Mouse (Mus musculus): Measurements from ENCODE around the gene Pnma5.

DNA sequence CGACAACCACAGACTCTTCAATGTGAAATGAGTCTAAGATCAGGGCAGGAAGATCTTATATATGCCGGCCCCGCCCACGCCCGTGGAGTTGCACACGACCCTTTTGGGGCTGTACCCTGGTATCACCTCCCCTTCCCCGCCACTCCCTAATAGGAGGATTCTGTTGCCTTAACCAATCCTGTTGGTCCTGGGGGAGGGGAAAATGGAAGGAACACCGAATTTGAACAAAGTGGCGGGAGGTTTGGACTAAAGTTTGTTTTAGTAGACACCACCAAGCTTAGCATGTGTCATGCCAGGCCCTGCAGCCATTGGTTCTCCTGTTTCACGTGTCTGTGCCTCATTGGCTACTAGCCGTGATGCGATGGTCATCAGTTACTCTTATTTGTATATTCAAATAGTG is 2.8 kb upstream of the Pnma5 start:
- TF ChIP-seq CTCF (IDR thresholded peaks at IDR 0.05; ENCODE audit: extremely low read depth, insufficient read length, insufficient replicate concordance, low read depth, low read length): no peak
- TF ChIP-seq POLR2A (IDR thresholded peaks at IDR 0.05; ENCODE audit: low read depth, low read length): no peak
